Mouse (Mus musculus): ENCODE measurements at regions not wholly inside any gene's neighbourhood (a gene's known extent, or its start where the extent isn't known, plus 50 kb on each side); places are given as distances from the start of the nearest gene placed in this dataset.

GRCm38 (mm10) chr2:173334856-173335595, 58.7 kb upstream of the Pmepa1 start:
- no peak for DNase-seq (ENCODE audit: low read depth, low spot score)

- peak; percentile 29 for DNase-seq (ENCODE audit: low read depth, low spot score)
Measured at GRCm38 (mm10) chr2:173335859-173336258, 59.5 kb upstream of the Pmepa1 start.

- DNase-seq (ENCODE audit: low read depth, low spot score): peak; percentile 15
Measured at GRCm38 (mm10) chr2:173337666-173338065, 61.3 kb upstream of the Pmepa1 start.

- DNase-seq (ENCODE audit: low read depth, low spot score): no peak
Measured at GRCm38 (mm10) chr2:173338671-173339070, 62.3 kb upstream of the Pmepa1 start.

GRCm38 (mm10) chr2:173339211-173339610, 62.9 kb upstream of the Pmepa1 start:
- DNase-seq (ENCODE audit: low read depth, low spot score): no peak

GRCm38 (mm10) chr2:173340044-173340601, 63.8 kb upstream of the Pmepa1 start:
- DNase-seq (ENCODE audit: low read depth, low spot score): no peak

- DNase-seq (ENCODE audit: low read depth, low spot score): no peak
Measured at GRCm38 (mm10) chr2:173342605-173343260, 66.4 kb upstream of the Pmepa1 start.

GRCm38 (mm10) chr2:173343665-173344064, 67.3 kb upstream of the Pmepa1 start:
- DNase-seq (ENCODE audit: low read depth, low spot score): no peak

GRCm38 (mm10) chr2:173344221-173344620, 67.9 kb upstream of the Pmepa1 start:
- DNase-seq (ENCODE audit: low read depth, low spot score): peak; percentile 43

- DNase-seq (ENCODE audit: low read depth, low spot score): no peak
Measured at GRCm38 (mm10) chr2:173347341-173347740, 71.0 kb upstream of the Pmepa1 start.

- peak; percentile 41 for DNase-seq (ENCODE audit: low read depth, low spot score)
Measured at GRCm38 (mm10) chr2:173348757-173349156, 72.4 kb upstream of the Pmepa1 start.

GRCm38 (mm10) chr2:173349510-173349909, 73.2 kb upstream of the Pmepa1 start:
- peak; percentile 84 for DNase-seq (ENCODE audit: low read depth, low spot score)

GRCm38 (mm10) chr2:173349910-173350309, 73.6 kb upstream of the Pmepa1 start:
- no peak for DNase-seq (ENCODE audit: low read depth, low spot score)

GRCm38 (mm10) chr2:173350405-173350804, 74.1 kb upstream of the Pmepa1 start:
- DNase-seq (ENCODE audit: low read depth, low spot score): peak; percentile 34

- DNase-seq (ENCODE audit: low read depth, low spot score): peak; percentile 28
Measured at GRCm38 (mm10) chr2:173350831-173351230, 74.5 kb upstream of the Pmepa1 start.

GRCm38 (mm10) chr2:173351831-173352755, 75.8 kb upstream of the Pmepa1 start:
- peak; percentile 27 for DNase-seq (ENCODE audit: low read depth, low spot score)

- DNase-seq (ENCODE audit: low read depth, low spot score): no peak
Measured at GRCm38 (mm10) chr2:173352756-173353139, 76.4 kb upstream of the Pmepa1 start.

GRCm38 (mm10) chr2:173353435-173354241, 77.3 kb upstream of the Pmepa1 start:
- DNase-seq (ENCODE audit: low read depth, low spot score): no peak

GRCm38 (mm10) chr2:173356786-173357185, 80.5 kb upstream of the Pmepa1 start:
- no peak for DNase-seq (ENCODE audit: low read depth, low spot score)

- no peak for DNase-seq (ENCODE audit: low read depth, low spot score)
Measured at GRCm38 (mm10) chr2:173365441-173366166, 89.3 kb upstream of the Pmepa1 start.
